Comparison of ENCODE assay signal across 15 mouse cellular contexts in genomic region chr12:73682921-73683346, GRCm38 (mm10).
DNase-seq lines count a peak whose midpoint lies in the region; ATAC-seq and TF ChIP-seq lines count a peak whose summit lies in the region.
"Had no signal": no experiment of that assay in that cellular context is flagged by ENCODE, and none has a peak within 500 bp of the region (broad histone marks: within the 10 kb centered on the region; RNA-seq: fewer than 3 reads in every experiment).

No protein-coding gene starts in this region.

- H3K9me3 ChIP-seq in heart, embryonic 15.5 days (replicated peaks) = no peaks in the 10 kb centered on the region
- no peaks in the 10 kb centered on the region for H3K9me3 ChIP-seq in stomach, embryonic 16.5 days (replicated peaks; ENCODE audit: control insufficient read depth, low read length)
- H3K9me3 ChIP-seq: embryonic facial prominence, embryonic 10.5 days; liver, embryonic 15.5 days had no signal

- no peaks in the 10 kb centered on the region for H3K36me3 ChIP-seq in liver, adult 2 months (ENCODE audit: control insufficient read depth, insufficient read depth, low read length)
- H3K36me3 ChIP-seq in heart, embryonic 15.5 days = no peaks in the 10 kb centered on the region
- no peaks in the 10 kb centered on the region for H3K36me3 ChIP-seq in stomach, embryonic 16.5 days (ENCODE audit: control insufficient read depth, insufficient read depth, low read length)
- H3K36me3 ChIP-seq: embryonic facial prominence, embryonic 10.5 days; G1E; liver, embryonic 15.5 days had no signal

- H3K79me2 ChIP-seq in liver, adult 2 months (ENCODE audit: control insufficient read depth, insufficient read depth, low read length) = no peaks in the 10 kb centered on the region

- intact Hi-C loops in left cerebral cortex, postnatal 14 days (cut with DNase I) = no loop called here

- TF ChIP-seq POLR2A in liver, adult 2 months (IDR thresholded peaks at IDR 0.05; ENCODE audit: extremely low read depth, insufficient read depth, low read length) = no peak

- TF ChIP-seq CTCF in liver, adult 2 months (IDR thresholded peaks at IDR 0.05; ENCODE audit: low read depth, low read length) = no peak

- H3K4me2 ChIP-seq in heart, embryonic 15.5 days = no peak overlapping the region
- no peak overlapping the region for H3K4me2 ChIP-seq in stomach, embryonic 16.5 days (ENCODE audit: low read depth, low read length)
- H3K4me2 ChIP-seq: liver, embryonic 15.5 days had no signal

- H3K27me3 ChIP-seq in liver, adult 2 months (ENCODE audit: control insufficient read depth, insufficient read depth, low read length) = no peaks in the 10 kb centered on the region
- no peaks in the 10 kb centered on the region for H3K27me3 ChIP-seq in heart, embryonic 15.5 days
- no peaks in the 10 kb centered on the region for H3K27me3 ChIP-seq in stomach, embryonic 16.5 days (ENCODE audit: control insufficient read depth, insufficient read depth, low read length)
- H3K27me3 ChIP-seq: liver, embryonic 15.5 days had no signal

- 55% methylated on average over 7 of the region's 7 CpGs for WGBS in liver, adult 2 months
- WGBS in heart, embryonic 15.5 days = 55% methylated on average over 7 of the region's 7 CpGs
- WGBS in stomach, embryonic 16.5 days = 56% methylated on average over 7 of the region's 7 CpGs

- no peak overlapping the region for H3K9ac ChIP-seq in liver, adult 2 months (ENCODE audit: low read depth, low read length)
- no peak overlapping the region for H3K9ac ChIP-seq in heart, embryonic 15.5 days
- no peak overlapping the region for H3K9ac ChIP-seq in stomach, embryonic 16.5 days (ENCODE audit: low read length)
- H3K9ac ChIP-seq: liver, embryonic 15.5 days had no signal

- ATAC-seq in heart, embryonic 15.5 days (replicated peaks; ENCODE audit: insufficient number of reproducible peaks, insufficient read depth, low FRiP score, low read depth) = peak; percentile 47
- no peak for ATAC-seq in stomach, embryonic 16.5 days (ENCODE audit: insufficient read depth, low FRiP score)

- peaks cover 5% of the 10 kb centered on the region; the same call in 1 of the 2 replicates for H3K4me1 ChIP-seq in liver, adult 2 months (ENCODE audit: control insufficient read depth, insufficient read depth, low read length)
- peaks cover 27% of the 10 kb centered on the region for H3K4me1 ChIP-seq in heart, embryonic 15.5 days (replicated peaks)
- H3K4me1 ChIP-seq in stomach, embryonic 16.5 days (ENCODE audit: control insufficient read depth, insufficient read depth, low read length) = peaks cover 4% of the 10 kb centered on the region; the same call in 1 of the 2 replicates

- no peak overlapping the region for H3K4me3 ChIP-seq in liver, adult 2 months (ENCODE audit: insufficient read depth, low read depth, low read length)
- H3K4me3 ChIP-seq in heart, embryonic 15.5 days = no peak overlapping the region
- H3K4me3 ChIP-seq in stomach, embryonic 16.5 days (replicated peaks; ENCODE audit: low read length) = no peak overlapping the region
- H3K4me3 ChIP-seq: embryonic facial prominence, embryonic 10.5 days; liver, embryonic 15.5 days had no signal

- DNase-seq in liver, adult 2 months (ENCODE audit: extremely low read depth, low read depth, low spot score) = no peak
- DNase-seq in liver = no peak
- DNase-seq in kidney, postnatal 14 days = peak; percentile 65
- no peak for DNase-seq in thymus, adult 18-20 months
- no peak for DNase-seq in embryo, embryonic 10.5 days (ENCODE audit: low spot score)
- no peak for DNase-seq in left cerebral cortex, postnatal 14 days (ENCODE audit: low spot score in 2 of 2)
- DNase-seq: adrenal gland, postnatal 14 days; cerebellum, adult 9-11 months; left cerebral cortex, postnatal 4 days; thymus, adult 2 months had no signal

- peak overlapping the region; percentile 48; the same call in 1 of the 2 replicates for H3K27ac ChIP-seq in liver, adult 2 months (replicated peaks; ENCODE audit: insufficient read depth, low read depth, low read length)
- H3K27ac ChIP-seq in heart, embryonic 15.5 days = peak overlapping the region; percentile 64
- H3K27ac ChIP-seq in stomach, embryonic 16.5 days (ENCODE audit: low read length) = peak overlapping the region; percentile 27; the same call in 1 of the 2 replicates
- H3K27ac ChIP-seq: embryonic facial prominence, embryonic 10.5 days; liver, embryonic 15.5 days had no signal
